Mouse (Mus musculus): Measurements from ENCODE around the gene Tsga13.

- no peak for TF ChIP-seq CTCF (IDR thresholded peaks at IDR 0.05)
- no peak for TF ChIP-seq POLR2A (IDR thresholded peaks at IDR 0.05; ENCODE audit: insufficient read depth, low read depth, low read length)
Observed at GRCm38 (mm10) chr6:30883491-30883890, 31.9 kb downstream of the Tsga13 start.
